Mouse (Mus musculus): Measurements from ENCODE around the gene Amz2. TPM values are rescaled to one million over a fixed set of nuclear protein-coding genes. Genes with fewer than 3 reads are reported as not detected.
A peak's percentile ranks its signal among the peaks of the same experiment; 100 is the strongest.

The Amz2 gene
- polyA plus RNA-seq, 1 experiment from 2014 or later = 41.9 TPM

GRCm38 (mm10) chr11:109474836-109475235, 49.1 kb downstream of the Amz2 start:
- Histone ChIP-seq H3K27ac (peak overlapping the region; percentile 100; the same call in 1 of the 2 replicates), H3K27me3 (ENCODE audit: insufficient read depth, poor library complexity, severe bottlenecking) (peaks cover 13% of the 10 kb centered on the region), H3K9me3 (no peaks in the 10 kb centered on the region), H3K36me3 (no peaks in the 10 kb centered on the region), H3K4me3 (no peak overlapping the region), H3K4me1 (replicated peaks) (peaks cover 71% of the 10 kb centered on the region)
- WGBS = 81% methylated on average over 13 of the region's 13 CpGs
- no peak for DNase-seq (ENCODE audit: low spot score)

- H3K27ac ChIP-seq = peak overlapping the region; percentile 100
- no peaks in the 10 kb centered on the region for H3K36me3 ChIP-seq
- H3K27me3 ChIP-seq (ENCODE audit: insufficient read depth, poor library complexity, severe bottlenecking) = peaks cover 18% of the 10 kb centered on the region
- peaks cover 74% of the 10 kb centered on the region for H3K4me1 ChIP-seq (replicated peaks)
- no peak overlapping the region for H3K4me3 ChIP-seq
- no peaks in the 10 kb centered on the region for H3K9me3 ChIP-seq
- no peak for DNase-seq (ENCODE audit: low spot score)
- 65% methylated on average over 4 of the region's 4 CpGs for WGBS
These were observed 50.0 kb downstream of the Amz2 start for GRCm38 (mm10) chr11:109475717-109476116.

DNA sequence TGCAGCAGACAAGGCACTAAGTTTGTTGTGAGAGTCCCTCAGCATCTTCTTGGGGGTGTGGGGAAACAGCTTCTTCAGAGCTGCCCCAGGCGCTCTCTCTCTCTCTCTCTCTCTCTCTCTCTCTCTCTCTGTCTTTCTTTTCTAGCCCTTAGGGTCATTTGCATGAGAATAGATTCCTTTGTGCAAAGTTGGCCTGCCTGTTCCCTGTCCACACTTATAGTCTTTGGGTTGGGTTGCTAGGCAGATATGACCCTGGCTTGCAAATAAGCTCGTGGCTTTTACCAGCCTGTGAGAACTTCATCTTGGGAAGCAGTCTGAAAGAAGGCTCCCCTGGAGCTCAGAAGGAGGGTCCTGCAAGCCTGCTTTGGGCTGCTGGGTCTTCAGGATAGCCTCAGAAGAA, 50.5 kb downstream of the Amz2 start:
- Histone ChIP-seq H3K4me3 (no peak overlapping the region), H3K9me3 (no peaks in the 10 kb centered on the region), H3K36me3 (no peaks in the 10 kb centered on the region), H3K27me3 (ENCODE audit: insufficient read depth, poor library complexity, severe bottlenecking) (peaks cover 13% of the 10 kb centered on the region), H3K4me1 (replicated peaks) (peaks cover 70% of the 10 kb centered on the region), H3K27ac (peak overlapping the region; percentile 100)
- DNase-seq (ENCODE audit: low spot score) = peak; percentile 56
- 20% methylated on average over 2 of the region's 2 CpGs for WGBS

GRCm38 (mm10) chr11:109476653-109477052, 50.9 kb downstream of the Amz2 start:
- no peaks in the 10 kb centered on the region for H3K9me3 ChIP-seq
- peaks cover 11% of the 10 kb centered on the region for H3K27me3 ChIP-seq (ENCODE audit: insufficient read depth, poor library complexity, severe bottlenecking)
- no peak overlapping the region for H3K4me3 ChIP-seq
- no peak for DNase-seq (ENCODE audit: low spot score)
- 34% methylated on average over 6 of the region's 6 CpGs for WGBS
- no peaks in the 10 kb centered on the region for H3K36me3 ChIP-seq
- peak overlapping the region; percentile 100 for H3K27ac ChIP-seq
- H3K4me1 ChIP-seq (replicated peaks) = peaks cover 66% of the 10 kb centered on the region

DNA sequence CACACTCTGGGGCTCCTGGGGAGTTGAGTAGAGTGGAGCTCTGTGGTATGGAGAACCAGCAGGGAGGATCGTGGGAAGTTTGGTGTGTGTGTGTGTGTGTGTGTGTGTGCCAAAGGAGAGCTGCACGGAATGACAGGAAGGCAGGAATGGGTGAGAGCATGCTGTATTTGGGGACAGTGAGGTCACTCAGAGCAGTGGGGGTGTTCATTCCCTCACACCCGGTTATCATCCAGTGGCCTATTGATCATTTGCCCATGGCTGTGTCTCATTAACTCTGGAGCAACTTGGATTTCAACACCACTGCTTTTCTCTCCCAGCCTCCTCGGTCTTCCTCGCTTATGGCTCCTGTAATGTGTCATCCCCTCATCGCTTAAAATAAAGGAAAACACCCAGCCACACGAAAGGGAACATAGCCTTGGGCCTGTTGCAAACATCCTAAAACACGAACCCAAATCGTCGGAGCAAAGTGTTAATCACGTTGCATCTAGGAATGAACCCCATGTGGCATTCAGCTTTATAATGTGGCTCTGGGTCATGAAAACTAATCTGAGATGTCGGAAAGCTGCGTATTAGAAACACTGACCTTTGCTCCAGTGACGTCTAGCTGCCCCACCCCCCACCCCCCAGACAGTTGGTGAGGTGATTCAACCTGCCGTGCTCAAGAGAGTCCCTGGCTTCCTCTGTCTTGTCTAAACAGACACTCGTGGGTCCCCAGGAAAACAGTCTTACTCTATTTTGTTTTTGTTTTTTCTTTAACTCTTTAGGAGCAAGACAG, 52.0 kb downstream of the Amz2 start:
- WGBS = 45% methylated on average over 16 of the region's 16 CpGs
- no peaks in the 10 kb centered on the region for H3K36me3 ChIP-seq
- peak overlapping the region; percentile 100 for H3K27ac ChIP-seq
- DNase-seq (ENCODE audit: low spot score) = no peak
- H3K27me3 ChIP-seq (ENCODE audit: insufficient read depth, poor library complexity, severe bottlenecking) = peaks cover 11% of the 10 kb centered on the region
- no peak overlapping the region for H3K4me3 ChIP-seq
- H3K4me1 ChIP-seq (replicated peaks) = peaks cover 58% of the 10 kb centered on the region
- no peaks in the 10 kb centered on the region for H3K9me3 ChIP-seq

GRCm38 (mm10) chr11:109479575-109480285, 54.0 kb downstream of the Amz2 start:
- no peaks in the 10 kb centered on the region for H3K9me3 ChIP-seq
- peaks cover 48% of the 10 kb centered on the region for H3K4me1 ChIP-seq (replicated peaks)
- H3K27ac ChIP-seq = 0 out of 2 replicates have a peak overlapping the region, but pooled peaks have one; percentile 5
- H3K4me3 ChIP-seq = no peak overlapping the region
- WGBS = 43% methylated on average over 16 of the region's 16 CpGs
- DNase-seq (ENCODE audit: low spot score) = no peak
- H3K27me3 ChIP-seq (ENCODE audit: insufficient read depth, poor library complexity, severe bottlenecking) = peaks cover 11% of the 10 kb centered on the region
- no peaks in the 10 kb centered on the region for H3K36me3 ChIP-seq

GRCm38 (mm10) chr11:109480440-109480839, 54.7 kb downstream of the Amz2 start:
- no peaks in the 10 kb centered on the region for H3K9me3 ChIP-seq
- H3K27me3 ChIP-seq (ENCODE audit: insufficient read depth, poor library complexity, severe bottlenecking) = peaks cover 7% of the 10 kb centered on the region; the same call in 1 of the 2 replicates
- H3K36me3 ChIP-seq = no peaks in the 10 kb centered on the region
- peaks cover 41% of the 10 kb centered on the region for H3K4me1 ChIP-seq (replicated peaks)
- no peak for DNase-seq (ENCODE audit: low spot score)
- H3K4me3 ChIP-seq = no peak overlapping the region
- WGBS = 79% methylated on average over 8 of the region's 8 CpGs
- H3K27ac ChIP-seq = no peak overlapping the region

GRCm38 (mm10) chr11:109485398-109486045, 59.8 kb downstream of the Amz2 start:
- Histone ChIP-seq H3K4me1 (replicated peaks) (0 out of 2 replicates have a peak, but pooled peaks cover 5% of the 10 kb centered on the region), H3K27ac (0 out of 2 replicates have a peak overlapping the region, but pooled peaks have one; percentile 4), H3K9me3 (no peaks in the 10 kb centered on the region), H3K27me3 (ENCODE audit: insufficient read depth, poor library complexity, severe bottlenecking) (peaks cover 3% of the 10 kb centered on the region; the same call in 1 of the 2 replicates), H3K4me3 (no peak overlapping the region), H3K36me3 (no peaks in the 10 kb centered on the region)
- no peak for DNase-seq (ENCODE audit: low spot score)
- 77% methylated on average over 15 of the region's 15 CpGs for WGBS

- Histone ChIP-seq H3K4me3 (no peak overlapping the region), H3K9me3 (no peaks in the 10 kb centered on the region), H3K4me1 (replicated peaks) (0 out of 2 replicates have a peak, but pooled peaks cover 5% of the 10 kb centered on the region), H3K27ac (no peak overlapping the region), H3K27me3 (ENCODE audit: insufficient read depth, poor library complexity, severe bottlenecking) (peaks cover 4% of the 10 kb centered on the region; the same call in 1 of the 2 replicates), H3K36me3 (no peaks in the 10 kb centered on the region)
- 62% methylated on average over 1 of the region's 1 CpGs for WGBS
- no peak for DNase-seq (ENCODE audit: low spot score)
These were observed 61.4 kb downstream of the Amz2 start for GRCm38 (mm10) chr11:109487111-109487510.

- no peaks in the 10 kb centered on the region for H3K9me3 ChIP-seq
- peaks cover 9% of the 10 kb centered on the region; the same call in 1 of the 2 replicates for H3K27me3 ChIP-seq (ENCODE audit: insufficient read depth, poor library complexity, severe bottlenecking)
- H3K36me3 ChIP-seq = no peaks in the 10 kb centered on the region
- no peak for DNase-seq (ENCODE audit: low spot score)
- 84% methylated on average over 10 of the region's 10 CpGs for WGBS
- H3K27ac ChIP-seq = no peak overlapping the region
- H3K4me3 ChIP-seq = no peak overlapping the region
- H3K4me1 ChIP-seq (replicated peaks) = 0 out of 2 replicates have a peak, but pooled peaks cover 5% of the 10 kb centered on the region
These were observed 62.4 kb downstream of the Amz2 start for GRCm38 (mm10) chr11:109487991-109488684.

DNA sequence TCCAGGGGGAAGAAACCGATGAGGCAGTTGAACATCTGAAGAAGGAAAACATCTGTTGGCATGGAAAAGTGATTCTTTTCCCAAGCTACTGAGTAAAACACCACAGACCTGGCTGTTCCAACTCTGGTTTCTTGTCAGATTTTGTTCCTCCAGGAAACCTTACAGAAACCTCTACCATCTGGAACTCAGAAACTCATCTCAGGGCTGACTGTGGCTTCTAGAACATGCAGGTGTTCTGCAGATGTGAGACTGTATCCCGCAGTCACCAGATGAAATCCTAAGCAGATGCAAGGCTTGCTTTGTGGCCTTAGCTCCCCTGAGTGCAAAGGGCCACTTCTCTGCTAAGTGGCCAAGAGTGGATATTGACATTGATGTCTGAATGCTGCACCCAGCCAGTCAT, 64.0 kb downstream of the Amz2 start:
- H3K27me3 ChIP-seq (ENCODE audit: insufficient read depth, poor library complexity, severe bottlenecking) = peaks cover 9% of the 10 kb centered on the region; the same call in 1 of the 2 replicates
- peaks cover 10% of the 10 kb centered on the region for H3K4me1 ChIP-seq (replicated peaks)
- no peak overlapping the region for H3K27ac ChIP-seq
- DNase-seq (ENCODE audit: low spot score) = no peak
- H3K9me3 ChIP-seq = no peaks in the 10 kb centered on the region
- H3K4me3 ChIP-seq = no peak overlapping the region
- no peaks in the 10 kb centered on the region for H3K36me3 ChIP-seq
- 81% methylated on average over 2 of the region's 2 CpGs for WGBS

DNA sequence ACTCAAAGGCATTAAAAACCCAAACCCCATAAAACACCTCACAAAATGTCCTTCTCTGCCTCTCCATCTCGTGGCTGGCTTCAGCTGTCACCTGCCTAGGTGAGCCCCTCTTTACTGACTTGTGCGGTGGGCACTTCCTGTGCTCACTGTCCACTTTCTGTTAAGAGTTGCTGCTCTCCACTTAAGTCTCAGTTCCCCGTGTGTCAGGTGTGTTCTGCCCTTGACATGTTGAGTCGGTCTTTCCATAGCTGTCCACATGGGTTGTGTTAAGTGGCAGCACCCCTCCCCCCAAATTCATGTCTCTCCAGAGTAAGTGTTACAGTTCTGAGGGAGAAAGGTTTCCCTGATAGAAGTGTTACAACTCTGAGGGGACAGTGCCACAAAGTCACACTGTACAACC, 66.1 kb downstream of the Amz2 start:
- Histone ChIP-seq H3K9me3 (no peaks in the 10 kb centered on the region), H3K27me3 (ENCODE audit: insufficient read depth, poor library complexity, severe bottlenecking) (peaks cover 9% of the 10 kb centered on the region; the same call in 1 of the 2 replicates), H3K4me1 (replicated peaks) (peaks cover 26% of the 10 kb centered on the region), H3K27ac (no peak overlapping the region), H3K36me3 (no peaks in the 10 kb centered on the region), H3K4me3 (no peak overlapping the region)
- WGBS = 82% methylated on average over 4 of the region's 4 CpGs
- DNase-seq (ENCODE audit: low spot score) = no peak
